ENCODE assay signal across 9 mouse cellular contexts in genomic region chr6:37419445-37419941, GRCm38 (mm10). TPM values are rescaled to one million over a fixed set of nuclear protein-coding genes. Genes with fewer than 3 reads are reported as not detected.
DNase-seq lines count a peak whose midpoint lies in the region; ATAC-seq lines count a peak whose summit lies in the region.
"Had no signal": no experiment of that assay in that cellular context is flagged by ENCODE, and none has a peak within 500 bp of the region (broad histone marks: within the 10 kb centered on the region; RNA-seq: fewer than 3 reads in every experiment).

No protein-coding gene starts in this region.

- no peaks in the 10 kb centered on the region for H3K9me3 ChIP-seq in hindbrain, embryonic 10.5 days
- H3K9me3 ChIP-seq in hindbrain, embryonic 14.5 days (ENCODE audit: control insufficient read depth, low read length): no peaks in the 10 kb centered on the region
- H3K9me3 ChIP-seq in intestine, embryonic 14.5 days (ENCODE audit: control insufficient read depth, low read length): no peaks in the 10 kb centered on the region
- no peaks in the 10 kb centered on the region for H3K9me3 ChIP-seq in limb, embryonic 13.5 days
- H3K9me3 ChIP-seq: liver, embryonic 13.5 days had no signal

- 80% methylated on average over 17 of the region's 17 CpGs for WGBS in hindbrain, embryonic 10.5 days
- WGBS in hindbrain, embryonic 14.5 days: 81% methylated on average over 17 of the region's 17 CpGs
- WGBS in intestine, embryonic 14.5 days: 46% methylated on average over 17 of the region's 17 CpGs
- 53% methylated on average over 17 of the region's 17 CpGs for WGBS in limb, embryonic 13.5 days

- no peak overlapping the region for H3K4me3 ChIP-seq in hindbrain, embryonic 10.5 days
- H3K4me3 ChIP-seq in hindbrain, embryonic 14.5 days (replicated peaks; ENCODE audit: low read length): no peak overlapping the region
- H3K4me3 ChIP-seq in intestine, embryonic 14.5 days (ENCODE audit: low read depth, low read length): no peak overlapping the region
- H3K4me3 ChIP-seq in limb, embryonic 13.5 days: 0 out of 2 replicates have a peak overlapping the region, but pooled peaks have one; percentile 10
- H3K4me3 ChIP-seq: liver, embryonic 13.5 days had no signal

- H3K4me2 ChIP-seq in hindbrain, embryonic 14.5 days (replicated peaks): no peak overlapping the region
- peak overlapping the region; percentile 16 for H3K4me2 ChIP-seq in intestine, embryonic 14.5 days (ENCODE audit: low read length)
- H3K4me2 ChIP-seq in limb, embryonic 13.5 days (replicated peaks): peak overlapping the region; percentile 44
- H3K4me2 ChIP-seq: liver, embryonic 13.5 days had no signal

- ATAC-seq in hindbrain, embryonic 14.5 days (ENCODE audit: low FRiP score): no peak
- ATAC-seq in intestine, embryonic 14.5 days (replicated peaks; ENCODE audit: low FRiP score, low TSS enrichment, low read depth): no peak
- peak; percentile 74 for ATAC-seq in limb, embryonic 13.5 days (ENCODE audit: low FRiP score, low read depth)
- ATAC-seq in erythroid progenitor cell, adult 5-6 weeks (replicated peaks; ENCODE audit: low FRiP score, poor library complexity, severe bottlenecking): no peak

- H3K27me3 ChIP-seq in hindbrain, embryonic 10.5 days (ENCODE audit: insufficient read depth, poor library complexity, severe bottlenecking): no peaks in the 10 kb centered on the region
- H3K27me3 ChIP-seq in hindbrain, embryonic 14.5 days (ENCODE audit: control insufficient read depth, insufficient read depth, low read length): no peaks in the 10 kb centered on the region
- H3K27me3 ChIP-seq in intestine, embryonic 14.5 days (replicated peaks; ENCODE audit: control insufficient read depth, insufficient read depth, low read length): no peaks in the 10 kb centered on the region
- H3K27me3 ChIP-seq in limb, embryonic 13.5 days: no peaks in the 10 kb centered on the region
- H3K27me3 ChIP-seq: liver, embryonic 13.5 days had no signal

- no peak overlapping the region for H3K9ac ChIP-seq in hindbrain, embryonic 14.5 days
- H3K9ac ChIP-seq in intestine, embryonic 14.5 days (ENCODE audit: low read length): no peak overlapping the region
- 0 out of 2 replicates have a peak overlapping the region, but pooled peaks have one; percentile 39 for H3K9ac ChIP-seq in limb, embryonic 13.5 days
- H3K9ac ChIP-seq: liver, embryonic 13.5 days had no signal

- no peak for DNase-seq in hindbrain, embryonic 10.5 days (ENCODE audit: low spot score)
- DNase-seq in hindbrain, embryonic 14.5 days (ENCODE audit: low spot score): no peak
- DNase-seq in R1 (ENCODE audit: low read depth, low spot score): peak; percentile 54
- DNase-seq in gastrocnemius, postnatal 25 days: peak; percentile 75
- DNase-seq in intestine, embryonic 14.5 days (ENCODE audit: low spot score): no peak
- DNase-seq in testis, postnatal 14 days (ENCODE audit: low spot score): peak; percentile 57
- DNase-seq: liver, embryonic 13.5 days had no signal

- H3K36me3 ChIP-seq in hindbrain, embryonic 10.5 days: no peaks in the 10 kb centered on the region
- H3K36me3 ChIP-seq in hindbrain, embryonic 14.5 days (replicated peaks; ENCODE audit: control insufficient read depth, insufficient read depth): no peaks in the 10 kb centered on the region
- 0 out of 2 replicates have a peak, but pooled peaks cover under 1% of the 10 kb centered on the region for H3K36me3 ChIP-seq in intestine, embryonic 14.5 days (ENCODE audit: control insufficient read depth, insufficient read depth, low read length)
- H3K36me3 ChIP-seq in limb, embryonic 13.5 days: peaks cover 17% of the 10 kb centered on the region
- H3K36me3 ChIP-seq: liver, embryonic 13.5 days had no signal

- H3K4me1 ChIP-seq in hindbrain, embryonic 10.5 days (replicated peaks): peaks cover 28% of the 10 kb centered on the region
- no peaks in the 10 kb centered on the region for H3K4me1 ChIP-seq in hindbrain, embryonic 14.5 days (replicated peaks; ENCODE audit: control insufficient read depth, insufficient read depth, low read length)
- H3K4me1 ChIP-seq in intestine, embryonic 14.5 days (replicated peaks; ENCODE audit: control insufficient read depth, insufficient read depth, low read length): peaks cover 50% of the 10 kb centered on the region
- H3K4me1 ChIP-seq in limb, embryonic 13.5 days: peaks cover 77% of the 10 kb centered on the region

- H3K27ac ChIP-seq in hindbrain, embryonic 10.5 days: peak overlapping the region; percentile 40; the same call in 1 of the 2 replicates
- H3K27ac ChIP-seq in hindbrain, embryonic 14.5 days: no peak overlapping the region
- peak overlapping the region; percentile 90 for H3K27ac ChIP-seq in intestine, embryonic 14.5 days (ENCODE audit: low read depth)
- peak overlapping the region; percentile 88 for H3K27ac ChIP-seq in limb, embryonic 13.5 days
- H3K27ac ChIP-seq: liver, embryonic 13.5 days had no signal

RNA-seq across cellular contexts. Expression of gene Creb3l2, which starts 22.5 kb away (rescaled TPM):
- 7.6 and 9.4 TPM in 2 replicates for polyA plus RNA-seq in hindbrain, embryonic 10.5 days (2016; fragmentation: Nextera tagmentation; extraction: Ambion mirVana)
- polyA plus RNA-seq in hindbrain, embryonic 14.5 days (2014; fragmentation: Nextera tagmentation; extraction: Ambion mirVana): 5.0 and 5.5 TPM in 2 replicates
- total RNA-seq in gastrocnemius, postnatal 25 days (2021): 10 to 100 TPM; 10.6 to 11.9 TPM
- polyA plus RNA-seq in intestine, embryonic 14.5 days (2014; fragmentation: Nextera tagmentation; extraction: Ambion mirVana): 22.9 and 23.9 TPM in 2 replicates
- 36.4 and 44.6 TPM in 2 replicates for polyA plus RNA-seq in limb, embryonic 13.5 days (2015; fragmentation: Nextera tagmentation; extraction: Ambion mirVana)
- 1.7 and 4.7 TPM in 2 replicates for total RNA-seq in erythroid progenitor cell, adult 5-6 weeks (2015; ENCODE audit: low replicate concordance)
- total RNA-seq in erythroid progenitor cell, adult 5-6 weeks (2017; ENCODE audit: low replicate concordance): 0.38 and 1.4 TPM in 2 replicates

Comparison
In these comparisons a context has a peak if more than half of its experiments do, and no peak if none do; other contexts are left out.
1. DNase-seq: peak in R1 (single experiment), gastrocnemius, postnatal 25 days (single experiment) and testis, postnatal 14 days (single experiment); none in hindbrain, embryonic 10.5 days (single experiment), hindbrain, embryonic 14.5 days (single experiment) and intestine, embryonic 14.5 days (single experiment).